Comparison of ENCODE assay signal across 8 mouse cellular contexts in genomic region chr11:98863751-98864429, GRCm38 (mm10). TPM values are rescaled to one million over a fixed set of nuclear protein-coding genes. Genes with fewer than 3 reads are reported as not detected.
DNase-seq lines count a peak whose midpoint lies in the region; ATAC-seq and TF ChIP-seq lines count a peak whose summit lies in the region.

No protein-coding gene starts in this region.

- H3K9me3 ChIP-seq in forebrain, embryonic 16.5 days (ENCODE audit: control insufficient read depth, low read length) = no peaks in the 10 kb centered on the region
- no peaks in the 10 kb centered on the region for H3K9me3 ChIP-seq in kidney, postnatal 0 days (replicated peaks; ENCODE audit: low read length)
- no peaks in the 10 kb centered on the region for H3K9me3 ChIP-seq in lung, embryonic 16.5 days (ENCODE audit: control insufficient read depth, low read length)

- no peak for TF ChIP-seq POLR2A in bone marrow macrophage, adult 2 months (IDR thresholded peaks at IDR 0.05; ENCODE audit: borderline replicate concordance, low read depth, low read length)

- peak overlapping the region; percentile 61 for H3K4me2 ChIP-seq in forebrain, embryonic 16.5 days (ENCODE audit: low read length)
- peak overlapping the region; percentile 75 for H3K4me2 ChIP-seq in kidney, postnatal 0 days (ENCODE audit: low read length)
- peak overlapping the region; percentile 87 for H3K4me2 ChIP-seq in lung, embryonic 16.5 days (ENCODE audit: low read depth, low read length)

- H3K27me3 ChIP-seq in forebrain, embryonic 16.5 days (replicated peaks; ENCODE audit: control insufficient read depth, insufficient read depth, low read length) = no peaks in the 10 kb centered on the region
- H3K27me3 ChIP-seq in kidney, postnatal 0 days (ENCODE audit: insufficient read depth, low read length) = no peaks in the 10 kb centered on the region
- H3K27me3 ChIP-seq in lung, embryonic 16.5 days (ENCODE audit: control insufficient read depth, insufficient read depth, low read depth, low read length) = no peaks in the 10 kb centered on the region

- peak; percentile 67 for ATAC-seq in forebrain, embryonic 16.5 days
- ATAC-seq in kidney, postnatal 0 days (replicated peaks; ENCODE audit: low FRiP score, low read depth) = peak; percentile 72
- peak; percentile 73 for ATAC-seq in lung, embryonic 16.5 days (ENCODE audit: low read depth)

- WGBS in forebrain, embryonic 16.5 days = under 1% methylated on average over 35 of the region's 39 CpGs
- WGBS in kidney, postnatal 0 days = under 1% methylated on average over 35 of the region's 39 CpGs
- WGBS in lung, embryonic 16.5 days = under 1% methylated on average over 31 of the region's 39 CpGs

- peak; percentile 30 for DNase-seq in ovary, adult 18-20 months (ENCODE audit: low spot score)
- DNase-seq in ovary, postnatal 10 days (ENCODE audit: low spot score) = no peak
- peak; percentile 81 for DNase-seq in kidney, postnatal 0 days (ENCODE audit: low spot score)
- peak; percentile 73 for DNase-seq in right cerebral cortex, adult 18-20 months
- no peak for DNase-seq in gastrocnemius, adult 18-20 months (ENCODE audit: low spot score)

- peak overlapping the region; percentile 51 for H3K27ac ChIP-seq in bone marrow macrophage, adult 2 months (ENCODE audit: insufficient read depth, low read depth, low read length)
- peak overlapping the region; percentile 93 for H3K27ac ChIP-seq in forebrain, embryonic 16.5 days (ENCODE audit: low read length)
- H3K27ac ChIP-seq in kidney, postnatal 0 days = peak overlapping the region; percentile 89
- peak overlapping the region; percentile 89 for H3K27ac ChIP-seq in lung, embryonic 16.5 days (ENCODE audit: low read length)

- TF ChIP-seq CTCF in bone marrow macrophage, adult 2 months (IDR thresholded peaks at IDR 0.05; ENCODE audit: low read depth, low read length) = no peak
- TF ChIP-seq CTCF in kidney, postnatal 0 days (IDR thresholded peaks at IDR 0.05; ENCODE audit: low read depth) = no peak

- peaks cover 5% of the 10 kb centered on the region; the same call in 1 of the 2 replicates for H3K36me3 ChIP-seq in forebrain, embryonic 16.5 days (ENCODE audit: control insufficient read depth, insufficient read depth)
- H3K36me3 ChIP-seq in kidney, postnatal 0 days (ENCODE audit: insufficient read depth, low read length) = peaks cover 13% of the 10 kb centered on the region; the same call in 1 of the 2 replicates
- peaks cover 12% of the 10 kb centered on the region for H3K36me3 ChIP-seq in lung, embryonic 16.5 days (ENCODE audit: control insufficient read depth, insufficient read depth, low read length)

- H3K4me3 ChIP-seq in bone marrow macrophage, adult 2 months (ENCODE audit: insufficient read depth, low read length) = peak overlapping the region; percentile 81
- peak overlapping the region; percentile 68 for H3K4me3 ChIP-seq in forebrain, embryonic 16.5 days (replicated peaks; ENCODE audit: low read length)
- H3K4me3 ChIP-seq in kidney, postnatal 0 days (replicated peaks; ENCODE audit: low read depth, low read length) = peak overlapping the region; percentile 60
- H3K4me3 ChIP-seq in lung, embryonic 16.5 days (ENCODE audit: low read length) = peak overlapping the region; percentile 73

- H3K4me1 ChIP-seq in bone marrow macrophage, adult 2 months (ENCODE audit: control insufficient read depth, insufficient read depth, low read length) = peaks cover 7% of the 10 kb centered on the region
- H3K4me1 ChIP-seq in forebrain, embryonic 16.5 days (replicated peaks; ENCODE audit: control insufficient read depth, insufficient read depth, low read length) = peaks cover 14% of the 10 kb centered on the region
- 0 out of 2 replicates have a peak, but pooled peaks cover 6% of the 10 kb centered on the region for H3K4me1 ChIP-seq in kidney, postnatal 0 days (replicated peaks; ENCODE audit: insufficient read depth, low read length)
- H3K4me1 ChIP-seq in lung, embryonic 16.5 days (replicated peaks; ENCODE audit: control insufficient read depth, insufficient read depth, low read length) = peaks cover 6% of the 10 kb centered on the region

- peak overlapping the region; percentile 69 for H3K9ac ChIP-seq in forebrain, embryonic 16.5 days (replicated peaks; ENCODE audit: low read depth, low read length)
- peak overlapping the region; percentile 69 for H3K9ac ChIP-seq in kidney, postnatal 0 days (ENCODE audit: low read depth, low read length)
- H3K9ac ChIP-seq in lung, embryonic 16.5 days (ENCODE audit: low read length) = peak overlapping the region; percentile 85

RNA-seq across cellular contexts. Expression of gene Wipf2, which starts 0.5 kb away (rescaled TPM):
- polyA plus RNA-seq in bone marrow macrophage, adult 2 months (2012; ENCODE audit: insufficient read depth, insufficient read length, missing spikeins) = 16.9 and 20.5 TPM in 2 replicates
- 4.6 and 5.1 TPM in 2 replicates for polyA plus RNA-seq in forebrain, embryonic 16.5 days (2015; fragmentation: Nextera tagmentation; extraction: Ambion mirVana)
- polyA plus RNA-seq in kidney, postnatal 0 days (2015; fragmentation: Nextera tagmentation; extraction: Ambion mirVana) = 3.4 and 3.5 TPM in 2 replicates
- polyA plus RNA-seq in lung, embryonic 16.5 days (2015; fragmentation: Nextera tagmentation; extraction: Ambion mirVana) = 4.6 and 4.8 TPM in 2 replicates
- 1 to 10 TPM; 5.5 to 5.7 TPM for total RNA-seq in gastrocnemius, adult 18-20 months (2021)

RNA-seq across cellular contexts. Expression of gene Rapgefl1, which starts 27.3 kb away (rescaled TPM):
- polyA plus RNA-seq in bone marrow macrophage, adult 2 months (2012; ENCODE audit: insufficient read depth, insufficient read length, missing spikeins) = 0.62 and 0.65 TPM in 2 replicates
- 4.5 and 7.3 TPM in 2 replicates for polyA plus RNA-seq in forebrain, embryonic 16.5 days (2015; fragmentation: Nextera tagmentation; extraction: Ambion mirVana)
- polyA plus RNA-seq in kidney, postnatal 0 days (2015; fragmentation: Nextera tagmentation; extraction: Ambion mirVana) = 0.77 and 1.0 TPM in 2 replicates
- 1.3 and 1.4 TPM in 2 replicates for polyA plus RNA-seq in lung, embryonic 16.5 days (2015; fragmentation: Nextera tagmentation; extraction: Ambion mirVana)
- under 1 TPM; 0.09 to 0.14 TPM for total RNA-seq in gastrocnemius, adult 18-20 months (2021)

RNA-seq across cellular contexts. Expression of gene Cdc6, which starts 43.7 kb away (rescaled TPM):
- polyA plus RNA-seq in bone marrow macrophage, adult 2 months (2012; ENCODE audit: insufficient read depth, insufficient read length, missing spikeins) = 4.8 and 6.9 TPM in 2 replicates
- polyA plus RNA-seq in forebrain, embryonic 16.5 days (2015; fragmentation: Nextera tagmentation; extraction: Ambion mirVana) = 10.3 and 10.9 TPM in 2 replicates
- polyA plus RNA-seq in kidney, postnatal 0 days (2015; fragmentation: Nextera tagmentation; extraction: Ambion mirVana) = 12.3 and 15.5 TPM in 2 replicates
- 34.0 and 38.3 TPM in 2 replicates for polyA plus RNA-seq in lung, embryonic 16.5 days (2015; fragmentation: Nextera tagmentation; extraction: Ambion mirVana)
- total RNA-seq in gastrocnemius, adult 18-20 months (2021) = under 1 TPM; 0.09 to 0.26 TPM

RNA-seq across cellular contexts. Expression of gene Casc3, which starts 59.2 kb away (rescaled TPM):
- polyA plus RNA-seq in bone marrow macrophage, adult 2 months (2012; ENCODE audit: insufficient read depth, insufficient read length, missing spikeins) = 37.9 and 40.1 TPM in 2 replicates
- polyA plus RNA-seq in forebrain, embryonic 16.5 days (2015; fragmentation: Nextera tagmentation; extraction: Ambion mirVana) = 52.5 and 54.6 TPM in 2 replicates
- polyA plus RNA-seq in kidney, postnatal 0 days (2015; fragmentation: Nextera tagmentation; extraction: Ambion mirVana) = 24.6 and 25.7 TPM in 2 replicates
- polyA plus RNA-seq in lung, embryonic 16.5 days (2015; fragmentation: Nextera tagmentation; extraction: Ambion mirVana) = 33.2 and 36.6 TPM in 2 replicates
- total RNA-seq in gastrocnemius, adult 18-20 months (2021) = 10 to 100 TPM; 14.0 to 15.6 TPM

Comparison
In these comparisons a context has a peak if more than half of its experiments do, and no peak if none do; other contexts are left out.
1. DNase-seq: peak in ovary, adult 18-20 months (single experiment), kidney, postnatal 0 days (single experiment) and right cerebral cortex, adult 18-20 months (single experiment); none in ovary, postnatal 10 days (single experiment) and gastrocnemius, adult 18-20 months (single experiment).
2. Peak in every context shown above with its lines, with median percentiles within 50 percentile points of each other: H3K27ac ChIP-seq, H3K4me3 ChIP-seq, ATAC-seq, H3K4me2 ChIP-seq and H3K9ac ChIP-seq.